Mouse (Mus musculus) hindbrain, embryonic 15.5 days (tissue): ENCODE results near the gene Cox6a1. TPM values are rescaled to one million over a fixed set of nuclear protein-coding genes. Genes with fewer than 3 reads are reported as not detected.

ENCODE experiments used
- ATAC-seq: fragments of 200-750 bp; cut with Nextera tagmentation; 2 replicates; pipeline ENCODE4 v1.8.0; 2017; ENCODE audit warnings: low read depth, moderate number of reproducible peaks, moderate TSS enrichment; ENCODE audit not compliant: low FRiP score
- H3K27ac ChIP-seq: fragments of 300-500 bp; sonication (generic); replicated peaks from 2 replicates; pipeline ENCODE4 v1.5.1; 2015; ENCODE audit warnings: mild to moderate bottlenecking, inconsistent platforms
- H3K27me3 ChIP-seq: fragments of 300-500 bp; sonication (generic); 2 replicates; pipeline ENCODE4 v1.6.1; 2015; ENCODE audit warnings: control low read depth, inconsistent platforms
- H3K36me3 ChIP-seq: fragments of 300-500 bp; sonication (generic); 2 replicates; pipeline ENCODE4 v1.6.1; 2015; ENCODE audit warnings: control low read depth, inconsistent platforms
- H3K4me1 ChIP-seq: fragments of 300-500 bp; sonication (generic); replicated peaks from 2 replicates; pipeline ENCODE4 v1.6.1; 2015; ENCODE audit warnings: control low read depth, inconsistent platforms
- H3K4me2 ChIP-seq: fragments of 300-500 bp; sonication (generic); 2 replicates; pipeline ENCODE4 v1.6.1; 2015; ENCODE audit warnings: moderate library complexity, mild to moderate bottlenecking, inconsistent platforms
- H3K4me3 ChIP-seq: fragments of 300-500 bp; sonication (generic); 2 replicates; pipeline ENCODE4 v1.5.1; 2015; ENCODE audit warnings: mild to moderate bottlenecking, inconsistent platforms
- H3K9ac ChIP-seq: fragments of 300-500 bp; sonication (generic); 2 replicates; pipeline ENCODE4 v1.6.1; 2015; ENCODE audit warnings: inconsistent platforms
- H3K9me3 ChIP-seq: fragments of 300-500 bp; sonication (generic); 2 replicates; pipeline ENCODE4 v1.6.1; 2016; ENCODE audit warnings: control low read depth, inconsistent platforms
- WGBS: fragments of 180-500 bp; shearing (Covaris S2); methylation state at CpG from one replicate; pipeline ENCODE4 v1.1.7; 2015; 5-methylcytosine and 5-hydroxymethylcytosine counted together
- polyA plus RNA-seq: library from polyadenylated mRNA; unstranded; fragments of >200 nt; fragmentation: Nextera tagmentation; extraction: Ambion mirVana; gene quantifications from 2 replicates; pipeline ENCODE4 v1.2.1, GENCODE M21; 2015

Gene Cox6a1
- polyA plus RNA-seq, 1 experiment from 2014 or later: 1,223 TPM

GRCm38 (mm10) chr5:115371736-115372135 is 23.0 kb upstream of the Cox6a1 start:
- Histone ChIP-seq H3K9me3 (no peaks in the 10 kb centered on the region), H3K4me1 (peaks cover 5% of the 10 kb centered on the region), H3K4me3 (no peak overlapping the region), H3K36me3 (no peaks in the 10 kb centered on the region), H3K27ac (no peak overlapping the region), H3K4me2 (no peak overlapping the region), H3K27me3 (no peaks in the 10 kb centered on the region), H3K9ac (no peak overlapping the region)
- ATAC-seq: no peak
- WGBS: 22% methylated on average over 9 of the region's 9 CpGs

GRCm38 (mm10) chr5:115364782-115365181 is 16.0 kb upstream of the Cox6a1 start:
- WGBS: 86% methylated on average over 4 of the region's 4 CpGs
- H3K4me1 ChIP-seq: no peaks in the 10 kb centered on the region
- no peak overlapping the region for H3K27ac ChIP-seq
- H3K36me3 ChIP-seq: no peaks in the 10 kb centered on the region
- H3K4me2 ChIP-seq: no peak overlapping the region
- no peak overlapping the region for H3K4me3 ChIP-seq
- ATAC-seq: no peak
- no peak overlapping the region for H3K9ac ChIP-seq
- H3K27me3 ChIP-seq: no peaks in the 10 kb centered on the region
- H3K9me3 ChIP-seq: no peaks in the 10 kb centered on the region

- Histone ChIP-seq H3K9me3 (no peaks in the 10 kb centered on the region), H3K36me3 (no peaks in the 10 kb centered on the region), H3K9ac (no peak overlapping the region), H3K4me1 (no peaks in the 10 kb centered on the region), H3K27me3 (no peaks in the 10 kb centered on the region), H3K4me3 (no peak overlapping the region), H3K4me2 (no peak overlapping the region), H3K27ac (no peak overlapping the region)
- ATAC-seq: no peak
- WGBS: 9% methylated on average over 19 of the region's 19 CpGs
Measured at GRCm38 (mm10) chr5:115362819-115363714, 14.3 kb upstream of the Cox6a1 start.

GRCm38 (mm10) chr5:115362216-115362615 is 13.4 kb upstream of the Cox6a1 start:
- H3K4me1 ChIP-seq: no peaks in the 10 kb centered on the region
- no peak overlapping the region for H3K9ac ChIP-seq
- no peak overlapping the region for H3K27ac ChIP-seq
- ATAC-seq: no peak
- no peak overlapping the region for H3K4me2 ChIP-seq
- no peak overlapping the region for H3K4me3 ChIP-seq
- H3K36me3 ChIP-seq: no peaks in the 10 kb centered on the region
- 26% methylated on average over 7 of the region's 7 CpGs for WGBS
- no peaks in the 10 kb centered on the region for H3K27me3 ChIP-seq
- no peaks in the 10 kb centered on the region for H3K9me3 ChIP-seq

- H3K9me3 ChIP-seq: no peaks in the 10 kb centered on the region
- no peaks in the 10 kb centered on the region for H3K27me3 ChIP-seq
- no peak overlapping the region for H3K4me3 ChIP-seq
- no peak overlapping the region for H3K4me2 ChIP-seq
- H3K4me1 ChIP-seq: no peaks in the 10 kb centered on the region
- 65% methylated on average over 5 of the region's 5 CpGs for WGBS
- H3K36me3 ChIP-seq: no peaks in the 10 kb centered on the region
- no peak for ATAC-seq
- H3K9ac ChIP-seq: no peak overlapping the region
- no peak overlapping the region for H3K27ac ChIP-seq
Measured at GRCm38 (mm10) chr5:115359851-115360372, 11.1 kb upstream of the Cox6a1 start.

- no peaks in the 10 kb centered on the region for H3K4me1 ChIP-seq
Measured at GRCm38 (mm10) chr5:115359438-115359837, 10.7 kb upstream of the Cox6a1 start.

GRCm38 (mm10) chr5:115358872-115359271 is 10.1 kb upstream of the Cox6a1 start:
- Histone ChIP-seq H3K27ac (no peak overlapping the region), H3K27me3 (no peaks in the 10 kb centered on the region), H3K9me3 (no peaks in the 10 kb centered on the region), H3K4me1 (no peaks in the 10 kb centered on the region), H3K9ac (no peak overlapping the region), H3K4me2 (no peak overlapping the region), H3K4me3 (no peak overlapping the region), H3K36me3 (no peaks in the 10 kb centered on the region)
- 9% methylated on average over 12 of the region's 12 CpGs for WGBS
- ATAC-seq: no peak

More at GRCm38 (mm10) chr5:115359438-115359837, 10.7 kb upstream of the Cox6a1 start:
- H3K36me3 ChIP-seq: no peaks in the 10 kb centered on the region
- no peak overlapping the region for H3K27ac ChIP-seq
- WGBS: 85% methylated on average over 8 of the region's 8 CpGs
- H3K4me3 ChIP-seq: no peak overlapping the region
- H3K27me3 ChIP-seq: no peaks in the 10 kb centered on the region
- no peaks in the 10 kb centered on the region for H3K9me3 ChIP-seq
- no peak overlapping the region for H3K9ac ChIP-seq
- no peak for ATAC-seq
- H3K4me2 ChIP-seq: no peak overlapping the region

- 66% methylated on average over 13 of the region's 13 CpGs for WGBS
- no peaks in the 10 kb centered on the region for H3K4me1 ChIP-seq
- no peak overlapping the region for H3K27ac ChIP-seq
- H3K4me3 ChIP-seq: no peak overlapping the region
- no peak for ATAC-seq
- H3K9ac ChIP-seq: no peak overlapping the region
- no peak overlapping the region for H3K4me2 ChIP-seq
- no peaks in the 10 kb centered on the region for H3K9me3 ChIP-seq
- H3K36me3 ChIP-seq: no peaks in the 10 kb centered on the region
- H3K27me3 ChIP-seq: no peaks in the 10 kb centered on the region
Measured at GRCm38 (mm10) chr5:115355070-115355469, 6.3 kb upstream of the Cox6a1 start.

- no peak overlapping the region for H3K9ac ChIP-seq
- H3K36me3 ChIP-seq: no peaks in the 10 kb centered on the region
- H3K27me3 ChIP-seq: no peaks in the 10 kb centered on the region
- H3K9me3 ChIP-seq: no peaks in the 10 kb centered on the region
- H3K4me3 ChIP-seq: no peak overlapping the region
- no peak for ATAC-seq
- no peak overlapping the region for H3K4me2 ChIP-seq
- H3K27ac ChIP-seq: no peak overlapping the region
- WGBS: 80% methylated on average over 5 of the region's 5 CpGs
- peaks cover 19% of the 10 kb centered on the region for H3K4me1 ChIP-seq
Measured at GRCm38 (mm10) chr5:115351348-115351747, 2.6 kb upstream of the Cox6a1 start.

- Histone ChIP-seq H3K9ac (peak overlapping the region; percentile 66), H3K27me3 (no peaks in the 10 kb centered on the region), H3K4me1 (peaks cover 19% of the 10 kb centered on the region), H3K4me2 (peak overlapping the region; percentile 87), H3K36me3 (peaks cover 20% of the 10 kb centered on the region), H3K9me3 (no peaks in the 10 kb centered on the region), H3K27ac (peak overlapping the region; percentile 84), H3K4me3 (peak overlapping the region; percentile 97)
- ATAC-seq: peak; percentile 71
- under 1% methylated on average over 18 of the region's 18 CpGs for WGBS
Measured at GRCm38 (mm10) chr5:115349225-115349555, 409 bp upstream of the Cox6a1 start.

- H3K27ac ChIP-seq: no peak overlapping the region
- peak overlapping the region; percentile 97 for H3K4me3 ChIP-seq
- no peaks in the 10 kb centered on the region for H3K9me3 ChIP-seq
- H3K9ac ChIP-seq: peak overlapping the region; percentile 93; the same call in 1 of the 2 replicates
- 4% methylated on average over 5 of the region's 5 CpGs for WGBS
- H3K36me3 ChIP-seq: peaks cover 36% of the 10 kb centered on the region
- peak overlapping the region; percentile 87 for H3K4me2 ChIP-seq
- H3K4me1 ChIP-seq: peaks cover 19% of the 10 kb centered on the region
- H3K27me3 ChIP-seq: no peaks in the 10 kb centered on the region
- ATAC-seq: no peak
Measured at GRCm38 (mm10) chr5:115347564-115347963, 1.2 kb downstream of the Cox6a1 start.

- ATAC-seq: no peak
- Histone ChIP-seq H3K4me3 (peak overlapping the region; percentile 95), H3K9ac (peak overlapping the region; percentile 90), H3K36me3 (peaks cover 39% of the 10 kb centered on the region), H3K4me1 (peaks cover 23% of the 10 kb centered on the region), H3K27ac (peak overlapping the region; percentile 91), H3K4me2 (peak overlapping the region; percentile 88), H3K27me3 (no peaks in the 10 kb centered on the region), H3K9me3 (no peaks in the 10 kb centered on the region)
- WGBS: 11% methylated on average over 36 of the region's 36 CpGs
Measured at GRCm38 (mm10) chr5:115341314-115342165, 7.2 kb downstream of the Cox6a1 start.
